Mouse (Mus musculus): ENCODE measurements around the gene Zfp111. TPM values are rescaled to one million over a fixed set of nuclear protein-coding genes. Genes with fewer than 3 reads are reported as not detected.

The Zfp111 gene
- total and polyA plus RNA-seq, 3 experiments = 0.24 to 1.4 (median 0.82) TPM

DNA sequence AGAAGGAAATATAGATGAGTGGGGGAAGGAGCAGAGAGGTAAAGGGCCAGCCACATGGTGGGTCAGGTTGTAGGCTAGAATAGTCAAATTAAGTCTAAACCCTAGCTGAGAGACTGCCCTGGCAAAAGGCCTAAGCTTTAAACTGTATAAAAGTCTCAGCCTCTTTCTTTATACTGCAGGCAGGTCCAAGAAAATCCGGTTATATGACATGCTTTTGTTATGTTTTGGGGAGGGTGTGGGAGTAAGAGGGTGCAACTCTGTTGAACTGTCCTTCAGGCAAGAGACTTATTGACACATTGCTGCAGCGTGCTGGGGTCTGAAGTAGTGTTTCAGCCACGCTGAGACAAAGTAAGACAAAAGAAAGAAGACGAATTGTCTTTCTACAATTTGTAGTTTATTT, 39.1 kb downstream of the Zfp111 start:
- ATAC-seq (ENCODE audit: extremely low read depth, insufficient number of reproducible peaks, low FRiP score, poor library complexity, severe bottlenecking) (no peak), DNase-seq (ENCODE audit: low spot score) (no peak)
- H3K36me3 ChIP-seq (replicated peaks) = no peaks in the 10 kb centered on the region
- no peaks in the 10 kb centered on the region for H3K9me3 ChIP-seq (replicated peaks)
- no peaks in the 10 kb centered on the region for H3K27me3 ChIP-seq (ENCODE audit: insufficient read depth, low read length)
- TF ChIP-seq CTCF (IDR thresholded peaks at IDR 0.05; ENCODE audit: low read depth, low read length) (no peak), TAL1 (conservative IDR thresholded peaks at IDR 0.05; ENCODE audit: low read depth, low read length) (no peak), GATA1 (IDR thresholded peaks at IDR 0.05; ENCODE audit: borderline replicate concordance, low read length) (no peak), GATA2 (IDR thresholded peaks at IDR 0.05; ENCODE audit: borderline replicate concordance, low read depth, low read length) (no peak), POLR2AphosphoS5 (IDR thresholded peaks at IDR 0.05; ENCODE audit: insufficient replicate concordance, low read depth, low read length) (no peak)
- H3K4me1 ChIP-seq (ENCODE audit: insufficient read depth, low read depth, low read length) = no peaks in the 10 kb centered on the region
- H3K4me3 ChIP-seq (ENCODE audit: low read depth, low read length) = no peak overlapping the region

DNA sequence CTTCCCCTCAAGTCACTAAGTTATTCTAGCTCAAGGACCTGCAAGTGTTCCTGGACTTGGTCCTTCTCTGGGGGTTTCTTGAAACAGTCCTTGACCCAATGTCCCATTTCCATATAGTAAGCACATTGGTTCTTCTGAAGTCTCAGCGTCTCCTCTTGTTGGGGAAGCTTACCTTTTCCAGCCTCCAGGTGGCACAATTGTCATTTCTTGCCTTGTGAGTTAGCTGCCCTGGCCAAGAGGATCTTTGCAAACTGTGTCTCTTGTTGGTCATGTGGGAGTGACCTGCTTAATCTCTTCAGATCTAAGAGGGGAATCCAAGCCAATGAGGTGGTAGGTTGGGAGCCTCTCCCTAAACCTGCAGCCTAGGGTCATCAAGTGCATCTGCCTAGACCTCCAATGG, 58.0 kb downstream of the Zfp111 start:
- Histone ChIP-seq H3K36me3 (replicated peaks) (no peaks in the 10 kb centered on the region), H3K9me3 (replicated peaks) (no peaks in the 10 kb centered on the region), H3K4me1 (ENCODE audit: insufficient read depth, low read depth, low read length) (no peaks in the 10 kb centered on the region), H3K4me3 (ENCODE audit: low read depth, low read length) (no peak overlapping the region), H3K27me3 (ENCODE audit: insufficient read depth, low read length) (no peaks in the 10 kb centered on the region)
- DNase-seq (ENCODE audit: low spot score) (no peak), ATAC-seq (ENCODE audit: extremely low read depth, insufficient number of reproducible peaks, low FRiP score, poor library complexity, severe bottlenecking) (no peak)
- no peak for TF ChIP-seq GATA2 (IDR thresholded peaks at IDR 0.05; ENCODE audit: borderline replicate concordance, low read depth, low read length)
- no peak for TF ChIP-seq CTCF (IDR thresholded peaks at IDR 0.05; ENCODE audit: low read depth, low read length)
- TF ChIP-seq POLR2AphosphoS5 (IDR thresholded peaks at IDR 0.05; ENCODE audit: insufficient replicate concordance, low read depth, low read length) = no peak
- no peak for TF ChIP-seq GATA1 (IDR thresholded peaks at IDR 0.05; ENCODE audit: borderline replicate concordance, low read length)
- TF ChIP-seq TAL1 (conservative IDR thresholded peaks at IDR 0.05; ENCODE audit: low read depth, low read length) = no peak

Other genes with a start within 250 kb of the Zfp111 start
- not detected in 2 replicates for gene Vmn1r181, start 236.8 kb downstream of the Zfp111 start, total RNA-seq (2014; fragmentation: Nextera tagmentation)
- gene Vmn1r181, start 236.8 kb downstream of the Zfp111 start, total RNA-seq (2017) = 0.05 and 0.06 TPM in 2 replicates
- gene Vmn1r181, start 236.8 kb downstream of the Zfp111 start, polyA plus RNA-seq (2012) = not detected in 2 replicates
- not detected in 2 replicates for gene V1rd19, start 209.8 kb downstream of the Zfp111 start, total RNA-seq (2014; fragmentation: Nextera tagmentation)
- gene V1rd19, start 209.8 kb downstream of the Zfp111 start, total RNA-seq (2017) = 0.23 TPM in 1 of 2 replicates, not detected in the other
- gene V1rd19, start 209.8 kb downstream of the Zfp111 start, polyA plus RNA-seq (2012) = not detected in 2 replicates
- not detected in 2 replicates for gene Vmn1r183, start 158.2 kb downstream of the Zfp111 start, total RNA-seq (2014; fragmentation: Nextera tagmentation)
- gene Vmn1r183, start 158.2 kb downstream of the Zfp111 start, total RNA-seq (2017) = 0.06 and 0.11 TPM in 2 replicates
- gene Vmn1r183, start 158.2 kb downstream of the Zfp111 start, polyA plus RNA-seq (2012) = not detected in 2 replicates
- 18.7 and 19.2 TPM in 2 replicates for gene Zfp180, start 129.5 kb downstream of the Zfp111 start, total RNA-seq (2014; fragmentation: Nextera tagmentation)
- 13.9 and 16.1 TPM in 2 replicates for gene Zfp180, start 129.5 kb downstream of the Zfp111 start, total RNA-seq (2017)
- gene Zfp180, start 129.5 kb downstream of the Zfp111 start, polyA plus RNA-seq (2012) = 16.0 and 16.2 TPM in 2 replicates
- 1.0 TPM in 1 of 2 replicates, not detected in the other for gene Zfp112, start 99.1 kb downstream of the Zfp111 start, total RNA-seq (2014; fragmentation: Nextera tagmentation)
- gene Zfp112, start 99.1 kb downstream of the Zfp111 start, total RNA-seq (2017) = 0.22 and 0.46 TPM in 2 replicates
- 0.05 and 0.11 TPM in 2 replicates for gene Zfp112, start 99.1 kb downstream of the Zfp111 start, polyA plus RNA-seq (2012)
- 12.7 and 16.6 TPM in 2 replicates for gene Zfp235, start 77.3 kb downstream of the Zfp111 start, total RNA-seq (2014; fragmentation: Nextera tagmentation)
- gene Zfp235, start 77.3 kb downstream of the Zfp111 start, total RNA-seq (2017) = 6.6 and 7.9 TPM in 2 replicates
- gene Zfp235, start 77.3 kb downstream of the Zfp111 start, polyA plus RNA-seq (2012) = 0.99 and 1.5 TPM in 2 replicates
- not detected in 2 replicates for gene Zfp114, start 36.4 kb downstream of the Zfp111 start, total RNA-seq (2014; fragmentation: Nextera tagmentation)
- gene Zfp114, start 36.4 kb downstream of the Zfp111 start, total RNA-seq (2017) = 0.05 TPM in 1 of 2 replicates, not detected in the other
- gene Zfp114, start 36.4 kb downstream of the Zfp111 start, polyA plus RNA-seq (2012) = not detected in 2 replicates
- gene Zfp109, start 26.1 kb upstream of the Zfp111 start, total RNA-seq (2014; fragmentation: Nextera tagmentation) = 1.7 and 3.1 TPM in 2 replicates
- gene Zfp109, start 26.1 kb upstream of the Zfp111 start, total RNA-seq (2017) = 0.81 and 1.3 TPM in 2 replicates
- gene Zfp109, start 26.1 kb upstream of the Zfp111 start, polyA plus RNA-seq (2012) = 0.24 and 0.25 TPM in 2 replicates
- 0.30 TPM in 1 of 2 replicates, not detected in the other for gene Zfp108, start 43.4 kb upstream of the Zfp111 start, total RNA-seq (2014; fragmentation: Nextera tagmentation)
- gene Zfp108, start 43.4 kb upstream of the Zfp111 start, total RNA-seq (2017) = 0.17 and 0.22 TPM in 2 replicates
- gene Zfp108, start 43.4 kb upstream of the Zfp111 start, polyA plus RNA-seq (2012) = not detected in 2 replicates
- gene Zfp93, start 59.0 kb upstream of the Zfp111 start, total RNA-seq (2014; fragmentation: Nextera tagmentation) = 1.9 and 2.4 TPM in 2 replicates
- 2.3 and 2.4 TPM in 2 replicates for gene Zfp93, start 59.0 kb upstream of the Zfp111 start, total RNA-seq (2017)
- gene Zfp93, start 59.0 kb upstream of the Zfp111 start, polyA plus RNA-seq (2012) = 0.36 and 0.79 TPM in 2 replicates
- 14.7 and 19.0 TPM in 2 replicates for gene Zfp61, start 89.8 kb upstream of the Zfp111 start, total RNA-seq (2014; fragmentation: Nextera tagmentation)
- gene Zfp61, start 89.8 kb upstream of the Zfp111 start, total RNA-seq (2017) = 21.5 and 23.2 TPM in 2 replicates
- gene Zfp61, start 89.8 kb upstream of the Zfp111 start, polyA plus RNA-seq (2012) = 3.9 and 5.0 TPM in 2 replicates
- gene Zfp94, start 105.2 kb upstream of the Zfp111 start, total RNA-seq (2014; fragmentation: Nextera tagmentation) = 8.9 and 12.5 TPM in 2 replicates
- 5.4 and 6.0 TPM in 2 replicates for gene Zfp94, start 105.2 kb upstream of the Zfp111 start, total RNA-seq (2017)
- 3.1 and 3.5 TPM in 2 replicates for gene Zfp94, start 105.2 kb upstream of the Zfp111 start, polyA plus RNA-seq (2012)
- gene Tescl, start 122.5 kb upstream of the Zfp111 start, total RNA-seq (2014; fragmentation: Nextera tagmentation) = not detected in 2 replicates
- not detected in 2 replicates for gene Tescl, start 122.5 kb upstream of the Zfp111 start, total RNA-seq (2017)
- gene Tescl, start 122.5 kb upstream of the Zfp111 start, polyA plus RNA-seq (2012) = not detected in 2 replicates
- not detected in 2 replicates for gene Lypd5, start 137.8 kb upstream of the Zfp111 start, total RNA-seq (2014; fragmentation: Nextera tagmentation)
- gene Lypd5, start 137.8 kb upstream of the Zfp111 start, total RNA-seq (2017) = not detected in 2 replicates
- gene Lypd5, start 137.8 kb upstream of the Zfp111 start, polyA plus RNA-seq (2012) = not detected in 2 replicates
- 14.0 and 40.3 TPM in 2 replicates for gene Kcnn4, start 158.8 kb upstream of the Zfp111 start, total RNA-seq (2014; fragmentation: Nextera tagmentation)
- 20.4 and 22.9 TPM in 2 replicates for gene Kcnn4, start 158.8 kb upstream of the Zfp111 start, total RNA-seq (2017)
- 66.2 and 70.4 TPM in 2 replicates for gene Kcnn4, start 158.8 kb upstream of the Zfp111 start, polyA plus RNA-seq (2012)
- gene Smg9, start 188.2 kb upstream of the Zfp111 start, total RNA-seq (2014; fragmentation: Nextera tagmentation) = 21.7 and 77.3 TPM in 2 replicates
- 16.1 and 19.1 TPM in 2 replicates for gene Smg9, start 188.2 kb upstream of the Zfp111 start, total RNA-seq (2017)
- 61.5 and 67.4 TPM in 2 replicates for gene Smg9, start 188.2 kb upstream of the Zfp111 start, polyA plus RNA-seq (2012)
- 2.0 TPM in 1 of 2 replicates, not detected in the other for gene Irgc1, start 240.9 kb upstream of the Zfp111 start, total RNA-seq (2014; fragmentation: Nextera tagmentation)
- gene Irgc1, start 240.9 kb upstream of the Zfp111 start, total RNA-seq (2017) = 0.33 TPM in 1 of 2 replicates, not detected in the other
- 0.06 and 0.09 TPM in 2 replicates for gene Irgc1, start 240.9 kb upstream of the Zfp111 start, polyA plus RNA-seq (2012)

Measured in G1E (cell line).